Mouse (Mus musculus) midbrain, postnatal 0 days (tissue): ENCODE results near the gene Gm10118. TPM values are rescaled to one million over a fixed set of nuclear protein-coding genes. Genes with fewer than 3 reads are reported as not detected.

ENCODE experiments used
- ATAC-seq: fragments of 200-750 bp; cut with Nextera tagmentation; 2 replicates; pipeline ENCODE4 v1.8.0; 2017; ENCODE audit warnings: moderate number of reproducible peaks, mild to moderate bottlenecking, moderate TSS enrichment, moderate library complexity; ENCODE audit not compliant: low FRiP score
- DNase-seq: peaks from one replicate; pipeline ENCODE4 v3.0.0-alpha.2; 2015; ENCODE audit warnings: low spot score
- H3K27ac ChIP-seq: fragments of 300-500 bp; sonication (generic); 2 replicates; pipeline ENCODE4 v1.5.1; 2014; ENCODE audit warnings: low read depth, mild to moderate bottlenecking, low read length, mixed read lengths
- H3K27me3 ChIP-seq: fragments of 300-500 bp; sonication (generic); 2 replicates; pipeline ENCODE4 v1.6.1; 2014; ENCODE audit warnings: low read length, control low read depth, mixed read lengths; ENCODE audit not compliant: insufficient read depth
- H3K36me3 ChIP-seq: fragments of 300-500 bp; sonication (generic); 2 replicates; pipeline ENCODE4 v1.6.1; 2014; ENCODE audit warnings: low read length, control low read depth, mixed read lengths; ENCODE audit not compliant: insufficient read depth
- H3K4me1 ChIP-seq: fragments of 300-500 bp; sonication (generic); 2 replicates; pipeline ENCODE4 v1.6.1; 2014; ENCODE audit warnings: mild to moderate bottlenecking, control low read depth, antibody characterized with exemption, low read length, mixed read lengths; ENCODE audit not compliant: insufficient read depth
- H3K4me2 ChIP-seq: fragments of 300-500 bp; sonication (generic); 2 replicates; pipeline ENCODE4 v1.6.1; 2014; ENCODE audit warnings: low read depth, mild to moderate bottlenecking, low read length, mixed read lengths; ENCODE audit not compliant: poor library complexity, severe bottlenecking
- H3K4me3 ChIP-seq: fragments of 300-500 bp; sonication (generic); 2 replicates; pipeline ENCODE4 v1.5.1; 2014; ENCODE audit warnings: low read depth, mild to moderate bottlenecking, low read length, moderate library complexity
- H3K9ac ChIP-seq: fragments of 300-500 bp; sonication (generic); replicated peaks from 2 replicates; pipeline ENCODE4 v1.6.1; 2014; ENCODE audit warnings: mild to moderate bottlenecking, low read length, moderate library complexity, mixed read lengths; ENCODE audit not compliant: poor library complexity, severe bottlenecking
- H3K9me3 ChIP-seq: fragments of 300-500 bp; sonication (generic); 2 replicates; pipeline ENCODE4 v1.6.1; 2016; ENCODE audit warnings: low read length, control low read depth
- CTCF ChIP-seq: IDR thresholded peaks from 2 replicates; pipeline ENCODE4 v1.5.1; 2016; ENCODE audit warnings: antibody characterized with exemption, mild to moderate bottlenecking
- WGBS: fragments of 180-500 bp; shearing (Covaris S2); extraction: QIAGEN DNeasy Blood & Tissue Kit; methylation state at CpG from one replicate; pipeline ENCODE4 v1.1.7; 2014; 5-methylcytosine and 5-hydroxymethylcytosine counted together
- polyA plus RNA-seq: library from polyadenylated mRNA; unstranded; fragments of >200 nt; fragmentation: Nextera tagmentation; extraction: Ambion mirVana; gene quantifications from 2 replicates; pipeline ENCODE4 v1.2.1, GENCODE M21; 2015
- total RNA-seq: library from RNA; depleted of rRNA; stranded (reverse); fragments of >200 nt; gene quantifications from 2 replicates; pipeline ENCODE4 v1.2.3, GENCODE M21; 2014; rRNA removed

The Gm10118 gene
- total and polyA plus RNA-seq, 2 experiments from 2014 or later = 0.90 to 4.3 TPM

DNA sequence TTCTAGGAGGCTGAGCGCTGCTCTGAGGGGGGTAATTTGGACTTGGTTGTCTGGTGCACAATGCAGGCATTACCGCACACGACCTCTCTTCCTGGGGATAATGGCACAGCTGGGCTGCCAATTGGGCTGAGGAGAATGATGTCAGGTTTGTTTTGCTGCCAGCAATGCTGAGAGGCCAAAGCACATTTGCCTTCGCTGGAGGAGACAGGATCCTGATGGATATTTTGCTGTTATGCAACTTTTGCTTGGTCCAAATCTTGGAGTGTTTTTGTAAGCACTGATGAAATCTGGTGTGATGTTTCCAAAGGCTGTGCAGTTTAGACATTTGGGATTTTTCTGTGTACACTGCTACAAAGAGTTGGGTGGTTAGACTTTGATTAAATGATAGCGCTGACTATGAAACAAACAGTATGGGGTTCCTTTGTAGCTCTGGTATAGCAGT is 46.8 kb downstream of the Gm10118 start:
- ATAC-seq = no peak
- DNase-seq = peak; percentile 42

More for the DNA sequence above, 46.8 kb downstream of the Gm10118 start:
- Histone ChIP-seq H3K36me3 (no peaks in the 10 kb centered on the region), H3K27me3 (no peaks in the 10 kb centered on the region), H3K4me1 (no peaks in the 10 kb centered on the region), H3K27ac (no peak overlapping the region), H3K9me3 (no peaks in the 10 kb centered on the region), H3K9ac (no peak overlapping the region), H3K4me3 (no peak overlapping the region), H3K4me2 (no peak overlapping the region)
- 63% methylated on average over 5 of the region's 5 CpGs for WGBS
- no peak for TF ChIP-seq CTCF

Other genes with a start within 250 kb of the Gm10118 start
- gene Lrrtm3, start 162.8 kb upstream of the Gm10118 start, total RNA-seq = 45.2 and 50.9 TPM in 2 replicates
- gene Lrrtm3, start 162.8 kb upstream of the Gm10118 start, polyA plus RNA-seq = 41.0 and 44.3 TPM in 2 replicates